Mouse (Mus musculus) urinary bladder, postnatal 4 days (tissue): ENCODE measurements around the gene Polr3e.
"Not testable (repeated sequence)": the region's sequence is repeated elsewhere in the genome, so short reads cannot be mapped to it uniquely, and the experiment has no call there.

Experiments
- DNase-seq, 2 experiments: peaks; one replicate each; pipeline ENCODE4 v3.0.0; 2021 to 2022; ENCODE audit warnings: low spot score in 2 of 2

Polr3e gene

GRCm38 (mm10) chr7:120910172-120910571, 7.4 kb upstream of the Polr3e start:
- DNase-seq = not testable (repeated sequence)

GRCm38 (mm10) chr7:120911268-120911667, 6.3 kb upstream of the Polr3e start:
- DNase-seq = not testable (repeated sequence)

- no peak for DNase-seq
These were observed 4.2 kb upstream of the Polr3e start for GRCm38 (mm10) chr7:120913332-120913731.

- no peak for DNase-seq
These were observed 1.2 kb upstream of the Polr3e start for GRCm38 (mm10) chr7:120916262-120916875.

GRCm38 (mm10) chr7:120917279-120917591, 309 bp upstream of the Polr3e start:
- no peak for DNase-seq

GRCm38 (mm10) chr7:120918526-120918962, 1.0 kb downstream of the Polr3e start:
- no peak for DNase-seq

GRCm38 (mm10) chr7:120933110-120933509, 15.6 kb downstream of the Polr3e start:
- DNase-seq = no peak

GRCm38 (mm10) chr7:120933680-120934195, 16.2 kb downstream of the Polr3e start:
- DNase-seq = no peak

- no peak for DNase-seq
These were observed 17.2 kb downstream of the Polr3e start for GRCm38 (mm10) chr7:120934716-120935115.

GRCm38 (mm10) chr7:120936522-120936921, 19.0 kb downstream of the Polr3e start:
- no peak for DNase-seq

GRCm38 (mm10) chr7:120938206-120938605, 20.7 kb downstream of the Polr3e start:
- DNase-seq = no peak

- DNase-seq = peak in 1 of 2 experiments; percentile 51
These were observed 22.8 kb downstream of the Polr3e start for GRCm38 (mm10) chr7:120940343-120940742.

GRCm38 (mm10) chr7:120941214-120941613, 23.7 kb downstream of the Polr3e start:
- DNase-seq = peak in 1 of 2 experiments; percentile 50

GRCm38 (mm10) chr7:120942506-120942905, 25.0 kb downstream of the Polr3e start:
- DNase-seq = no peak

- no peak for DNase-seq
These were observed 26.5 kb downstream of the Polr3e start for GRCm38 (mm10) chr7:120943936-120944509.

- not testable (repeated sequence) for DNase-seq
These were observed 36.0 kb downstream of the Polr3e start for GRCm38 (mm10) chr7:120953591-120953990.

- no peak for DNase-seq
These were observed 42.6 kb downstream of the Polr3e start for GRCm38 (mm10) chr7:120960116-120960515.

- no peak for DNase-seq
These were observed 43.1 kb downstream of the Polr3e start for GRCm38 (mm10) chr7:120960601-120961000.

- no peak for DNase-seq
These were observed 44.3 kb downstream of the Polr3e start for GRCm38 (mm10) chr7:120961893-120962292.

GRCm38 (mm10) chr7:120963126-120963525, 45.6 kb downstream of the Polr3e start:
- DNase-seq = no peak

GRCm38 (mm10) chr7:120969221-120969620, 51.7 kb downstream of the Polr3e start:
- DNase-seq = no peak

- DNase-seq = no peak
These were observed 52.6 kb downstream of the Polr3e start for GRCm38 (mm10) chr7:120970112-120970511.

- not testable (repeated sequence) for DNase-seq
These were observed 54.9 kb downstream of the Polr3e start for GRCm38 (mm10) chr7:120972471-120972870.
